Mouse (Mus musculus): ENCODE measurements around the gene Ssbp4.

DNA sequence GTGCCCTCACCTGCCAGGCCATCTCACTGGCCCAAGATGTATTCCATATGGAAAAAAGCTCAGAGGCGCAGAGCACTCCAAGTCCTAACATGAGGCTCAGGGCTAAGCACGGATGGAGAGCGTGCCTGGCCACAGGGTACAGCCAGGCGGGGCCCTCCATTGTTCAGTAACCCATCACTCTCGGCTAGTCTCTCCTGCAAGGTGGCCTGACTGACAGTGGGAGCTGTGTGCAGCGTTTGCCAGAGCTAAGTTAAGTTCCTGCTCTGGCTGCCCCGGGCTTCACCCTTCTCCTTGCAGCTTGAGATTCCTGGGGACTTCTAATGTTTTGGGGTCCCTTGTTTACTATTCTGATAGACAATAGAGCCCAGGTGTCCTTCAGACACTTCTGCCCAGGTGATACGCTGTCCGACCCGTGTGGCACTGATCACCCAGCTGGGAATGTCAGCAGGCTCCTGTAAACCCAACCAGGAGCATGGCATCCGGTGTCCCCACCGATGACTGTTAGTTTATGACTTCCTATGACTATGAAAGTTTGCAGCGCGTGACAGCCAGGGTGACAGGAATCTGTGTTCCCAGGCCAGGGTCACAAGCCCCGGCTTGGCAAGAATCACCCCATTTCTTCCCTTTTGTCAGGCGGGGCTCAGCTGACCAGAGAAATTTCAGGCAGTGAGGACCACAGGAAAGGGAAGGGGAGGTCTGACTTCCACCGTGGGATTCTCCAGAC is 37.0 kb upstream of the Ssbp4 start:
- no peak for TF ChIP-seq TAL1 (IDR thresholded peaks at IDR 0.05; ENCODE audit: low read length)
- no peak for TF ChIP-seq CTCF (IDR thresholded peaks at IDR 0.05 in 2 of 3, conservative IDR thresholded peaks at IDR 0.05 in 1 of 3; ENCODE audit: control insufficient read depth in 1 of 3, insufficient read depth in 1 of 3, low read depth in 2 of 3, low read length in 3 of 3, poor library complexity in 1 of 3, severe bottlenecking in 1 of 3)
- no peak for TF ChIP-seq ZC3H11A (IDR thresholded peaks at IDR 0.05; ENCODE audit: low read depth, low read length)
- TF ChIP-seq ZNF384 (IDR thresholded peaks at IDR 0.05; ENCODE audit: low read depth, low read length) = no peak
- TF ChIP-seq ZKSCAN1 (IDR thresholded peaks at IDR 0.05; ENCODE audit: low read depth, low read length) = no peak
- TF ChIP-seq CHD2 (IDR thresholded peaks at IDR 0.05; ENCODE audit: low read length) = no peak
- TF ChIP-seq GABPA (IDR thresholded peaks at IDR 0.05; ENCODE audit: low read depth, low read length) = no peak
- no peak for TF ChIP-seq JUND (IDR thresholded peaks at IDR 0.05; ENCODE audit: low read depth, low read length)
- TF ChIP-seq MXI1 (IDR thresholded peaks at IDR 0.05; ENCODE audit: low read depth, low read length) = no peak
- no peak for TF ChIP-seq EP300 (IDR thresholded peaks at IDR 0.05; ENCODE audit: low read depth in 1 of 2, low read length in 2 of 2)

Measured in MEL (cell line).